Mouse (Mus musculus) liver, embryonic 14.5 days (tissue): ENCODE measurements at regions not wholly inside any gene's neighbourhood (a gene's known extent, or its start where the extent isn't known, plus 50 kb on each side); places are given as distances from the start of the nearest gene placed in this dataset.

Experiments
- CTCF ChIP-seq: IDR thresholded peaks from 2 replicates; pipeline ENCODE4 v1.5.1; 2016; ENCODE audit warnings: antibody characterized with exemption, low read depth, control low read depth
- EP300 ChIP-seq: IDR thresholded peaks from 2 replicates; pipeline ENCODE4 v1.6.1; 2016; ENCODE audit warnings: antibody characterized with exemption, low read depth

DNA sequence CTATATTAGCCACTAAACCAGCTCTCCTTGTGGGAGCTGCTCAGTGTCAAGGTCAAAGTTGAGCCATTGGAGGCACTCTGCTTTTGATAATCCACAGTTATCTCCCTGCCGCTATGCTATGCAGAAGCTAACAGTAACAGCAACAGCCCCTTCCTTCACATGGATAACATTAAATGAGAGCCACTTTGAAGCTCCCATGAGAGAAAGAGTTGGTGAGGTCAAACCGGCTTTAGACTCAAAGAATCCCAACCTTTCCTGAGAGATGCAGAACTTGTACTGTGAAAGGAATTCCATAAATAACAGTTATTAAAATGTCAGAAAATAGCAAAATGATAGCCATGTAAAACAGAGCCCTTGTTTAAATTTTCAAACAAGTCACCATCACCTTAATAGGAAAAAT, 316.1 kb upstream of the Gm9747 start:
- TF ChIP-seq CTCF (no peak), EP300 (no peak)
